Mouse (Mus musculus): ENCODE measurements at regions not wholly inside any gene's neighbourhood (a gene's known extent, or its start where the extent isn't known, plus 50 kb on each side); places are given as distances from the start of the nearest gene placed in this dataset.

DNA sequence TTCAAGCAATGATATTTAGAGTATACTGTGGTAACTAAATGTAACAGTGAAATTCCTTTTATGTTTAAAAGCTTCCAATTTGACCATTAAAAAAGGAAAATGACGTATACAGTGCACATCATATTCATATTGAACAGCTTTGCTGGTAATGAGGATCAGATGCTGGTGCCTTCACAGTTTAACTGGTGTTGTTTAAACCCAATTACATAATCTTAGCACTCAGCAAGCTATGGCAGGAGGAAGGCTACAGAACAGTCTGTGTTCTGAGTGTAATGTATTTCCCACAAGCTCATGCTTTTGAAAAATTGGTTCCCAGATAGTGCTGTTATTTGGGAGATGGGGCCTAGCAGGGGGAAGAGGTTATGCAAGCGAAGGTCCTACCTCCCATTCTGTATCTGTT lies 783.1 kb upstream of the Tbl1xr1 start:
- Histone ChIP-seq H3K4me3 (ENCODE audit: insufficient read depth in 1 of 2, low read depth in 1 of 2, low read length in 2 of 2, poor library complexity in 1 of 2, severe bottlenecking in 1 of 2) (no peak overlapping the region), H3K9me3 (ENCODE audit: control insufficient read depth, insufficient read depth, low read depth, low read length) (no peaks in the 10 kb centered on the region), H3K27ac (ENCODE audit: insufficient read depth, low read depth, low read length, poor library complexity, severe bottlenecking) (no peak overlapping the region), H3K4me1 (ENCODE audit: control insufficient read depth in 2 of 2, insufficient read depth in 2 of 2, low read length in 2 of 2, poor library complexity in 1 of 2) (no peaks in the 10 kb centered on the region), H3K36me3 (ENCODE audit: control insufficient read depth, insufficient read depth, low read length, poor library complexity, severe bottlenecking) (no peaks in the 10 kb centered on the region), H3K9ac (ENCODE audit: insufficient read depth, low read depth, low read length, poor library complexity, severe bottlenecking) (no peak overlapping the region)
- TF ChIP-seq MAFK (IDR thresholded peaks at IDR 0.05; ENCODE audit: insufficient read depth, low read depth, low read length) = no peak
- DNase-seq (ENCODE audit: low read depth, low spot score) = no peak
- in situ Hi-C loops (cut with MboI; ENCODE audit: low sequenced_read_pairs in 2 of 2, unreplicated experiment in 2 of 2) = no loop called here

- Histone ChIP-seq H3K9ac (ENCODE audit: insufficient read depth, low read depth, low read length, poor library complexity, severe bottlenecking) (no peak overlapping the region), H3K4me3 (ENCODE audit: insufficient read depth in 1 of 2, low read depth in 1 of 2, low read length in 2 of 2, poor library complexity in 1 of 2, severe bottlenecking in 1 of 2) (no peak overlapping the region), H3K36me3 (ENCODE audit: control insufficient read depth, insufficient read depth, low read length, poor library complexity, severe bottlenecking) (no peaks in the 10 kb centered on the region), H3K4me1 (ENCODE audit: control insufficient read depth in 2 of 2, insufficient read depth in 2 of 2, low read length in 2 of 2, poor library complexity in 1 of 2) (no peaks in the 10 kb centered on the region), H3K9me3 (ENCODE audit: control insufficient read depth, insufficient read depth, low read depth, low read length) (no peaks in the 10 kb centered on the region), H3K27ac (ENCODE audit: insufficient read depth, low read depth, low read length, poor library complexity, severe bottlenecking) (no peak overlapping the region)
- no peak for TF ChIP-seq ZNF384 (IDR thresholded peaks at IDR 0.05; ENCODE audit: low read depth, low read length)
- TF ChIP-seq MAFK (IDR thresholded peaks at IDR 0.05; ENCODE audit: insufficient read depth, low read depth, low read length) = no peak
- no peak for TF ChIP-seq HCFC1 (IDR thresholded peaks at IDR 0.05; ENCODE audit: borderline replicate concordance, insufficient read depth, low read length)
- DNase-seq (ENCODE audit: low read depth, low spot score) = no peak
- in situ Hi-C loops (cut with MboI; ENCODE audit: low sequenced_read_pairs in 2 of 2, unreplicated experiment in 2 of 2) = no loop called here
Measured at GRCm38 (mm10) chr3:21294776-21295175, 781.7 kb upstream of the Tbl1xr1 start.

DNA sequence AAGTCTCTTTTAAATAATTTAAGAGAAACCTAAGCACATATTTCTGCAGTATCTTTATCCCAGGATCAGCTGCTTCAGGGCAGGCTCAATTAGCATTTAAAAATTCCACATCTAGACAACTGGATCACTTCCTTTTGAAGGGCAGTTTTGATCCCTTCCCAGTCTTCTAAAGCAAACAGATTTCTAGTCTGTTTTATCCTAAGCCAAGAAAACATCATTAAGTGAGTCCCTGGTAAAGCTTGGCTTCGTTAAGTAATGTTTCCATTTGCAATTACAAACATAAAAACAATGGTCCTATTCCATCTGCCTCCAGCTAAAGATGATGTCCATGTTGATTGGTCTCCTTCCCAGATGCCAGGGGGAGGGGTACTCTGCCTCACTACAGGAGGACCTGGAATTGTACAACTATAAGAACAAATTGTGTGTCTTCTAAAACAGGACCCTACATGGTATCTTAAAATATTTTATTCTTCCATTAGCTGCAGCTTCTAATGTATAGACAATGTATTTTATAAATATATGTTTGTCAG lies 779.8 kb upstream of the Tbl1xr1 start:
- Histone ChIP-seq H3K9ac (ENCODE audit: insufficient read depth, low read depth, low read length, poor library complexity, severe bottlenecking) (no peak overlapping the region), H3K4me1 (ENCODE audit: control insufficient read depth in 2 of 2, insufficient read depth in 2 of 2, low read length in 2 of 2, poor library complexity in 1 of 2) (no peaks in the 10 kb centered on the region), H3K27ac (ENCODE audit: insufficient read depth, low read depth, low read length, poor library complexity, severe bottlenecking) (no peak overlapping the region), H3K4me3 (ENCODE audit: insufficient read depth in 1 of 2, low read depth in 1 of 2, low read length in 2 of 2, poor library complexity in 1 of 2, severe bottlenecking in 1 of 2) (no peak overlapping the region), H3K9me3 (ENCODE audit: control insufficient read depth, insufficient read depth, low read depth, low read length) (no peaks in the 10 kb centered on the region), H3K36me3 (ENCODE audit: control insufficient read depth, insufficient read depth, low read length, poor library complexity, severe bottlenecking) (no peaks in the 10 kb centered on the region)
- no peak for TF ChIP-seq CHD2 (IDR thresholded peaks at IDR 0.05; ENCODE audit: low read depth, low read length)
- TF ChIP-seq ZC3H11A (IDR thresholded peaks at IDR 0.05; ENCODE audit: borderline replicate concordance, low read depth, low read length) = no peak
- TF ChIP-seq HCFC1 (IDR thresholded peaks at IDR 0.05; ENCODE audit: borderline replicate concordance, insufficient read depth, low read length) = no peak
- TF ChIP-seq ZNF384 (IDR thresholded peaks at IDR 0.05; ENCODE audit: low read depth, low read length) = no peak
- no peak for TF ChIP-seq MAFK (IDR thresholded peaks at IDR 0.05; ENCODE audit: insufficient read depth, low read depth, low read length)
- in situ Hi-C loops (cut with MboI; ENCODE audit: low sequenced_read_pairs in 2 of 2, unreplicated experiment in 2 of 2) = no loop called here
- DNase-seq (ENCODE audit: low read depth, low spot score) = no peak

GRCm38 (mm10) chr3:21325329-21325896 lies 751.0 kb upstream of the Tbl1xr1 start:
- no peak for DNase-seq (ENCODE audit: low read depth, low spot score)
- Histone ChIP-seq H3K4me1 (ENCODE audit: control insufficient read depth in 2 of 2, insufficient read depth in 2 of 2, low read length in 2 of 2, poor library complexity in 1 of 2) (no peaks in the 10 kb centered on the region), H3K4me3 (ENCODE audit: insufficient read depth in 1 of 2, low read depth in 1 of 2, low read length in 2 of 2, poor library complexity in 1 of 2, severe bottlenecking in 1 of 2) (no peak overlapping the region), H3K27ac (ENCODE audit: insufficient read depth, low read depth, low read length, poor library complexity, severe bottlenecking) (no peak overlapping the region), H3K9me3 (ENCODE audit: control insufficient read depth, insufficient read depth, low read depth, low read length) (no peaks in the 10 kb centered on the region), H3K9ac (ENCODE audit: insufficient read depth, low read depth, low read length, poor library complexity, severe bottlenecking) (no peak overlapping the region), H3K36me3 (ENCODE audit: control insufficient read depth, insufficient read depth, low read length, poor library complexity, severe bottlenecking) (no peaks in the 10 kb centered on the region)
- in situ Hi-C loops (cut with MboI; ENCODE audit: low sequenced_read_pairs in 2 of 2, unreplicated experiment in 2 of 2) = no loop called here
- no peak for TF ChIP-seq MAFK (IDR thresholded peaks at IDR 0.05; ENCODE audit: insufficient read depth, low read depth, low read length)
- TF ChIP-seq CHD2 (IDR thresholded peaks at IDR 0.05; ENCODE audit: low read depth, low read length) = no peak
- no peak for TF ChIP-seq HCFC1 (IDR thresholded peaks at IDR 0.05; ENCODE audit: borderline replicate concordance, insufficient read depth, low read length)
- TF ChIP-seq ZNF384 (IDR thresholded peaks at IDR 0.05; ENCODE audit: low read depth, low read length) = no peak
- no peak for TF ChIP-seq ZC3H11A (IDR thresholded peaks at IDR 0.05; ENCODE audit: borderline replicate concordance, low read depth, low read length)

- Histone ChIP-seq H3K36me3 (ENCODE audit: control insufficient read depth, insufficient read depth, low read length, poor library complexity, severe bottlenecking) (no peaks in the 10 kb centered on the region), H3K27ac (ENCODE audit: insufficient read depth, low read depth, low read length, poor library complexity, severe bottlenecking) (no peak overlapping the region), H3K4me1 (ENCODE audit: control insufficient read depth in 2 of 2, insufficient read depth in 2 of 2, low read length in 2 of 2, poor library complexity in 1 of 2) (no peaks in the 10 kb centered on the region), H3K4me3 (ENCODE audit: insufficient read depth in 1 of 2, low read depth in 1 of 2, low read length in 2 of 2, poor library complexity in 1 of 2, severe bottlenecking in 1 of 2) (no peak overlapping the region), H3K9me3 (ENCODE audit: control insufficient read depth, insufficient read depth, low read depth, low read length) (no peaks in the 10 kb centered on the region), H3K9ac (ENCODE audit: insufficient read depth, low read depth, low read length, poor library complexity, severe bottlenecking) (no peak overlapping the region)
- no peak for DNase-seq (ENCODE audit: low read depth, low spot score)
- in situ Hi-C loops (cut with MboI; ENCODE audit: low sequenced_read_pairs in 2 of 2, unreplicated experiment in 2 of 2) = no loop called here
- no peak for TF ChIP-seq HCFC1 (IDR thresholded peaks at IDR 0.05; ENCODE audit: borderline replicate concordance, insufficient read depth, low read length)
- no peak for TF ChIP-seq CHD2 (IDR thresholded peaks at IDR 0.05; ENCODE audit: low read depth, low read length)
- TF ChIP-seq MAFK (IDR thresholded peaks at IDR 0.05; ENCODE audit: insufficient read depth, low read depth, low read length) = no peak
- TF ChIP-seq ZC3H11A (IDR thresholded peaks at IDR 0.05; ENCODE audit: borderline replicate concordance, low read depth, low read length) = no peak
- no peak for TF ChIP-seq ZNF384 (IDR thresholded peaks at IDR 0.05; ENCODE audit: low read depth, low read length)
Measured at GRCm38 (mm10) chr3:21341916-21342315, 734.5 kb upstream of the Tbl1xr1 start.

All from ES-E14 (cell line).